Mouse (Mus musculus) layer of hippocampus, adult 11-12 months (tissue): ENCODE data around the gene Soga1.

ENCODE experiments used
- DNase-seq: peaks from one replicate; pipeline ENCODE4 v3.0.0; 2022; ENCODE audit warnings: low spot score

Soga1 gene

GRCm38 (mm10) chr2:157037303-157037702, 41.8 kb downstream of the Soga1 start:
- no peak for DNase-seq

- DNase-seq = no peak
Observed at GRCm38 (mm10) chr2:157036400-157036799, 42.7 kb downstream of the Soga1 start.

- DNase-seq = no peak
Observed at GRCm38 (mm10) chr2:157035371-157035770, 43.7 kb downstream of the Soga1 start.

GRCm38 (mm10) chr2:157030804-157031203, 48.2 kb downstream of the Soga1 start:
- peak; percentile 91 for DNase-seq

GRCm38 (mm10) chr2:157028261-157028660, 50.8 kb downstream of the Soga1 start:
- DNase-seq = no peak

- DNase-seq = peak; percentile 78
Observed at GRCm38 (mm10) chr2:157027106-157028008, 51.7 kb downstream of the Soga1 start.

- no peak for DNase-seq
Observed at GRCm38 (mm10) chr2:157021156-157021555, 57.9 kb downstream of the Soga1 start.

GRCm38 (mm10) chr2:157019228-157019627, 59.8 kb downstream of the Soga1 start:
- DNase-seq = no peak

- DNase-seq = no peak
Observed at GRCm38 (mm10) chr2:157016529-157017270, 62.4 kb downstream of the Soga1 start.

- DNase-seq = no peak
Observed at GRCm38 (mm10) chr2:157012341-157012740, 66.7 kb downstream of the Soga1 start.

- DNase-seq = no peak
Observed at GRCm38 (mm10) chr2:157010634-157011310, 68.3 kb downstream of the Soga1 start.

- no peak for DNase-seq
Observed at GRCm38 (mm10) chr2:157010121-157010520, 68.9 kb downstream of the Soga1 start.

- DNase-seq = no peak
Observed at GRCm38 (mm10) chr2:157008509-157008908, 70.5 kb downstream of the Soga1 start.

GRCm38 (mm10) chr2:157007234-157007596, 71.8 kb downstream of the Soga1 start:
- DNase-seq = no peak

GRCm38 (mm10) chr2:157006511-157007233, 72.4 kb downstream of the Soga1 start, which contains the start of gene Dsn1:
Gene Dsn1, minus strand, starts transcription at chr2:157007154.
- peak; percentile 87 for DNase-seq

- no peak for DNase-seq
Observed at GRCm38 (mm10) chr2:157002321-157002720, 76.7 kb downstream of the Soga1 start.

GRCm38 (mm10) chr2:156998263-156998662, 80.8 kb downstream of the Soga1 start:
- no peak for DNase-seq

- DNase-seq = peak; percentile 63
Observed at GRCm38 (mm10) chr2:156996576-156996975, 82.5 kb downstream of the Soga1 start.

GRCm38 (mm10) chr2:156991470-156992319, 87.4 kb downstream of the Soga1 start, which contains the start of gene Ndrg3:
Gene Ndrg3, minus strand, starts transcription at chr2:156992056.
- DNase-seq = peak; percentile 97

GRCm38 (mm10) chr2:156990727-156991431, 88.2 kb downstream of the Soga1 start:
- no peak for DNase-seq
